Mouse (Mus musculus): ENCODE data around the gene Rwdd4a.

DNA sequence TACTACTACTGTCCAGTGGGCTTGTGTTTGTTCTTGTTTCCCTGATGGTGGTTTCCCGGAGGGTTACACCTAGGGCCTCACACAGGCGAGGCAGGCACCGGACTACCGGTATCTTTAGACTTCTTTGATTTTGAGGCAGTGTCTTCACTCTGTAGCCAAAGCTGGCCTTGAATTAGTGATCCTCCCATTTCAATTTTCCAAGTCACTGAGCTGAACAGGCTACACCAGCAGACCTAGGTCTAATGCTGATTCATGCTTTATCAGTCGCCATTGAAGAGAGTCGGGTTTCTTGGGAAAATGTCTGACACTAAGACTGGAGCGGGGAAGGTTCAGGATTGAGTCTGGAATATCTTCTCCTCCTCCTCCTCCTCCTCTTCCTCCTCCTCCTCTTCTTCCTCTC, 40.0 kb downstream of the Rwdd4a start:
- no peak for TF ChIP-seq CTCF (IDR thresholded peaks at IDR 0.05; ENCODE audit: extremely low read depth, insufficient read depth, insufficient read length, insufficient replicate concordance)
- no peak for TF ChIP-seq POLR2A (IDR thresholded peaks at IDR 0.05; ENCODE audit: low read depth, low read length)

Measured in spleen, adult 2 months (tissue).